ENCODE assay signal across 9 mouse cellular contexts in the genomic region with DNA sequence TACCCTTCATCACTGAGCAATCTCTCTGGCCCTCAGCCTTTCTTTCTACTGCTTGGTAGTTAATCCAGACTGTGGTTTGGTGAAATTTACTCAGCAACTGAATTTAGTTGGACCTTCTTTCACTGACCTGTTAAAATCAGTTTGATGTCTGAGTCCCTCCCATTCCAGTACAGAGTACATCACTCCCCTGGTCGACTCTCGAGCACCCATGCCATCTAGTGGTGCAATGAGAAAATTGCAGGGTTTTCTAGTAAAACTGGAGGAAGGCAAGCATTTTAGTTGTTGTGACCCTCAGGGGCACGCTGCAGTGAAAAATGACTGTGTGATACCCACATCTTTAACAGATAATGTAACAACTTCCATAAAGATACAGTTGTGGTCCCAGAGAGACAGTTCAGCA. TPM values are rescaled to one million over a fixed set of nuclear protein-coding genes. Genes with fewer than 3 reads are reported as not detected.
A peak's percentile ranks its signal among the peaks of the same experiment; 100 is the strongest.
DNase-seq lines count a peak whose midpoint lies in the region; ATAC-seq and TF ChIP-seq lines count a peak whose summit lies in the region.
"Had no signal": no experiment of that assay in that cellular context is flagged by ENCODE, and none has a peak within 500 bp of the region (broad histone marks: within the 10 kb centered on the region; RNA-seq: fewer than 3 reads in every experiment).

No protein-coding gene starts in this region.

- no peak for TF ChIP-seq POLR2A in thymus, adult 2 months (IDR thresholded peaks at IDR 0.05; ENCODE audit: control insufficient read depth, extremely low read depth, insufficient read depth, low read length, poor library complexity)

- ATAC-seq in heart, embryonic 12.5 days (ENCODE audit: insufficient number of reproducible peaks, low FRiP score) = no peak

- DNase-seq in heart, adult 18-20 months = peak; percentile 52 to 66
- DNase-seq in T-cell, adult 2 months (ENCODE audit: low spot score) = peak; percentile 26
- peak; percentile 82 for DNase-seq in embryo, embryonic 11 days
- peak; percentile 41 to 43 for DNase-seq in heart, postnatal 36 days
- DNase-seq in layer of hippocampus, postnatal 10 days (ENCODE audit: low spot score in 2 of 2) = peak; percentile 42 to 64
- DNase-seq in mesoderm, embryonic 11.5 days (ENCODE audit: low read depth, low spot score) = peak; percentile 75
- peak; percentile 48 for DNase-seq in thymus, adult 2 months

- H3K9ac ChIP-seq in heart, embryonic 12.5 days = no peak overlapping the region
- H3K9ac ChIP-seq: liver, embryonic 15.5 days had no signal

- no peak overlapping the region for H3K4me2 ChIP-seq in heart, embryonic 12.5 days
- H3K4me2 ChIP-seq: liver, embryonic 15.5 days had no signal

- H3K4me3 ChIP-seq in heart, embryonic 12.5 days = no peak overlapping the region
- no peak overlapping the region for H3K4me3 ChIP-seq in thymus, adult 2 months (ENCODE audit: control insufficient read depth, insufficient read depth, low read length)
- H3K4me3 ChIP-seq: liver, embryonic 15.5 days had no signal

- intact Hi-C loops in heart, postnatal 36 days (cut with DNase I) = loop anchor here (1.0 to 10.0 kb wide), 3 partner anchors 77 to 249 kb away; a partner anchor contains a TSS

- H3K27me3 ChIP-seq in heart, embryonic 12.5 days (replicated peaks) = no peaks in the 10 kb centered on the region
- no peaks in the 10 kb centered on the region for H3K27me3 ChIP-seq in thymus, adult 2 months (ENCODE audit: control insufficient read depth, insufficient read depth, low read length)
- H3K27me3 ChIP-seq: liver, embryonic 15.5 days had no signal

- H3K9me3 ChIP-seq in heart, embryonic 12.5 days (replicated peaks) = no peaks in the 10 kb centered on the region
- H3K9me3 ChIP-seq: liver, embryonic 15.5 days had no signal

- peaks cover 23% of the 10 kb centered on the region for H3K4me1 ChIP-seq in heart, embryonic 12.5 days (replicated peaks)
- no peaks in the 10 kb centered on the region for H3K4me1 ChIP-seq in thymus, adult 2 months (replicated peaks; ENCODE audit: control insufficient read depth, insufficient read depth, low read length)

- H3K27ac ChIP-seq in heart, embryonic 12.5 days (ENCODE audit: poor library complexity, severe bottlenecking) = no peak overlapping the region
- H3K27ac ChIP-seq in thymus, adult 2 months (ENCODE audit: control insufficient read depth, insufficient read depth, low read length) = no peak overlapping the region
- H3K27ac ChIP-seq: liver, embryonic 15.5 days had no signal

- no peak for TF ChIP-seq CTCF in thymus, adult 2 months (IDR thresholded peaks at IDR 0.05; ENCODE audit: borderline replicate concordance, control insufficient read depth, extremely low read depth, insufficient read depth, low read length, poor library complexity)

- H3K36me3 ChIP-seq in heart, embryonic 12.5 days = no peaks in the 10 kb centered on the region
- no peaks in the 10 kb centered on the region for H3K36me3 ChIP-seq in thymus, adult 2 months (ENCODE audit: control insufficient read depth, insufficient read depth, low read length)
- H3K36me3 ChIP-seq: liver, embryonic 15.5 days had no signal

- 15% methylated on average over 3 of the region's 3 CpGs for WGBS in heart, embryonic 12.5 days
- WGBS in thymus, adult 2 months = 4% methylated on average over 3 of the region's 3 CpGs

RNA-seq across cellular contexts. Expression of a gene that starts 41.5 kb away (rescaled TPM):
- total RNA-seq in heart, adult 18-20 months (2021) = 10 to 100 TPM; 13.5 to 14.9 TPM
- 2.9 and 3.0 TPM in 2 replicates for polyA plus RNA-seq in heart, embryonic 12.5 days (2016; fragmentation: Nextera tagmentation; extraction: Ambion mirVana)
- 10 to 100 TPM; 11.9 to 12.5 TPM for total RNA-seq in heart, postnatal 36 days (2021)
- total RNA-seq in layer of hippocampus, postnatal 10 days (2021) = 10 to 100 TPM; 28.3 to 31.2 TPM
- polyA plus RNA-seq in thymus, adult 2 months (2012; rRNA removed) = 0.27 and 0.38 TPM in 2 replicates

Comparison
In these comparisons a context has a peak if more than half of its experiments do, and no peak if none do; other contexts are left out.
1. DNase-seq: peak in every context shown above with its lines; median percentile 82 in embryo, embryonic 11 days; 75 in mesoderm, embryonic 11.5 days; 59 in heart, adult 18-20 months; 53 in layer of hippocampus, postnatal 10 days; 48 in thymus, adult 2 months; 42 in heart, postnatal 36 days; 26 in T-cell, adult 2 months.